Mouse (Mus musculus) MEL (cell line): Measurements from ENCODE around the gene Zfp414. TPM values are rescaled to one million over a fixed set of nuclear protein-coding genes. Genes with fewer than 3 reads are reported as not detected.

Experiments used
- DNase-seq: peaks from one replicate; pipeline ENCODE4 v3.0.0; 2011; ENCODE audit warnings: low read depth, low spot score
- H3K27ac ChIP-seq: 2 replicates; pipeline ENCODE4 v1.5.1; 2012; ENCODE audit warnings: low read depth, mild to moderate bottlenecking, control low read depth, low read length, moderate library complexity; ENCODE audit not compliant: control insufficient read depth
- H3K27me3 ChIP-seq, 2 experiments: fragments of 150-350 bp in 1 of 2; sonication (generic) in 1 of 2; 2 replicates each; pipeline ENCODE4 v1.6.1; 2012; ENCODE audit warnings: low read length in 2 of 2, mild to moderate bottlenecking in 2 of 2, improper control_type of control experiment in 1 of 2, moderate library complexity in 1 of 2; ENCODE audit not compliant: insufficient read depth in 2 of 2, control insufficient read depth in 1 of 2
- H3K36me3 ChIP-seq, 2 experiments: 2 replicates each; pipeline ENCODE4 v1.6.1; 2012 to 2014; ENCODE audit warnings: low read length in 2 of 2, improper control_type of control experiment in 1 of 2, inconsistent platforms in 1 of 2, mild to moderate bottlenecking in 1 of 2; ENCODE audit not compliant: insufficient read depth in 2 of 2, control insufficient read depth in 1 of 2
- H3K4me1 ChIP-seq, 2 experiments: fragments of 150-350 bp in 1 of 2; sonication (generic) in 1 of 2; 2 replicates each; pipeline ENCODE4 v1.6.1; 2012; ENCODE audit warnings: low read length in 2 of 2, improper control_type of control experiment in 1 of 2, mild to moderate bottlenecking in 1 of 2; ENCODE audit not compliant: insufficient read depth in 2 of 2, control insufficient read depth in 1 of 2
- H3K4me3 ChIP-seq, 2 experiments: fragments of 150-350 bp in 1 of 2; sonication (generic) in 1 of 2; 2 replicates each; pipeline ENCODE4 v1.5.1; 2012; ENCODE audit warnings: low read depth in 2 of 2, low read length in 2 of 2, mild to moderate bottlenecking in 2 of 2, moderate library complexity in 2 of 2, control low read depth in 1 of 2, improper control_type of control experiment in 1 of 2; ENCODE audit not compliant: control insufficient read depth in 1 of 2, insufficient read depth in 1 of 2
- H3K79me2 ChIP-seq: 2 replicates; pipeline ENCODE4 v1.6.1; 2012; ENCODE audit warnings: mild to moderate bottlenecking, low read length, moderate library complexity; ENCODE audit not compliant: control insufficient read depth, poor library complexity, insufficient read depth
- H3K9ac ChIP-seq: 2 replicates; pipeline ENCODE4 v1.6.1; 2012; ENCODE audit warnings: low read depth, mild to moderate bottlenecking, control low read depth, low read length, moderate library complexity; ENCODE audit not compliant: control insufficient read depth, poor library complexity, severe bottlenecking
- H3K9me3 ChIP-seq: fragments of 150-350 bp; sonication (generic); replicated peaks from 2 replicates; pipeline ENCODE4 v1.6.1; 2012; ENCODE audit warnings: mild to moderate bottlenecking, low read length, improper control_type of control experiment, moderate library complexity; ENCODE audit not compliant: insufficient read depth
- CHD1 ChIP-seq: IDR thresholded peaks from 2 replicates; pipeline ENCODE4 v1.6.1; 2012; ENCODE audit warnings: low read depth, mild to moderate bottlenecking, inconsistent platforms, low read length, improper control_type of control experiment
- CHD2 ChIP-seq: IDR thresholded peaks from 2 replicates; pipeline ENCODE4 v1.6.1; 2011; ENCODE audit warnings: low read length, improper control_type of control experiment
- ELF1 ChIP-seq: IDR thresholded peaks from 2 replicates; pipeline ENCODE4 v1.6.1; 2014; ENCODE audit warnings: low read depth, mild to moderate bottlenecking, inconsistent platforms, low read length, improper control_type of control experiment, moderate library complexity
- EP300 ChIP-seq, 2 experiments: IDR thresholded peaks; 2 replicates each; pipeline ENCODE4 v1.6.1; 2011; ENCODE audit warnings: improper control_type of control experiment in 2 of 2, low read length in 2 of 2, low read depth in 1 of 2, mild to moderate bottlenecking in 1 of 2
- ETS1 ChIP-seq: IDR thresholded peaks from 2 replicates; pipeline ENCODE4 v1.6.1; 2012; ENCODE audit warnings: low read depth, mild to moderate bottlenecking, inconsistent platforms, low read length, improper control_type of control experiment, moderate library complexity
- MAX ChIP-seq: IDR thresholded peaks from 2 replicates; pipeline ENCODE4 v1.6.1; 2011; ENCODE audit warnings: low read length, improper control_type of control experiment
- NRF1 ChIP-seq: IDR thresholded peaks from 2 replicates; pipeline ENCODE4 v1.6.1; 2014; ENCODE audit warnings: low read depth, mild to moderate bottlenecking, inconsistent platforms, low read length, improper control_type of control experiment, moderate library complexity; ENCODE audit not compliant: poor library complexity, insufficient read depth, severe bottlenecking
- POLR2AphosphoS2 ChIP-seq: IDR thresholded peaks from 2 replicates; pipeline ENCODE4 v1.6.1; 2011; ENCODE audit warnings: low read length, improper control_type of control experiment
- ZKSCAN1 ChIP-seq: IDR thresholded peaks from 2 replicates; pipeline ENCODE4 v1.6.1; 2012; ENCODE audit warnings: low read depth, mild to moderate bottlenecking, inconsistent platforms, low read length, improper control_type of control experiment, moderate library complexity
- polyA plus RNA-seq, 2 experiments: library from polyadenylated mRNA; stranded (reverse) in 1 of 2; unstranded in 1 of 2; fragments of >175 nt in 1 of 2; fragments of >200 nt in 1 of 2; gene quantifications; 2 replicates each; pipeline versions ENCODE4 v1.2.1 to v1.2.4; 2012; ENCODE audit warnings: low replicate concordance in 2 of 2, low read depth in 1 of 2; ENCODE audit not compliant: insufficient read length in 2 of 2, insufficient read depth in 1 of 2, missing spikeins in 1 of 2
- total RNA-seq: library from RNA; depleted of rRNA; stranded (reverse); fragments of 300-350 nt; gene quantifications from 2 replicates; pipeline ENCODE4 v1.2.3, GENCODE M21; 2012

The Zfp414 gene
- total and polyA plus RNA-seq, 3 experiments = 8.1 to 52.2 TPM; not detected in 1

GRCm38 (mm10) chr17:33630171-33630895 lies 1.4 kb downstream of the Zfp414 start:
- no peak overlapping the region for H3K4me3 ChIP-seq

GRCm38 (mm10) chr17:33631236-33631635 lies 2.3 kb downstream of the Zfp414 start:
- Histone ChIP-seq H3K27me3 (no peaks in the 10 kb centered on the region), H3K79me2 (peaks cover 1% of the 10 kb centered on the region; the same call in 1 of the 2 replicates), H3K4me1 (peaks cover 0 to 12% of the 10 kb centered on the region in 2 experiments; a peak in 2 of 4 replicates), H3K9ac (no peak overlapping the region), H3K36me3 (peaks cover 0 to 7% of the 10 kb centered on the region in 2 experiments; a peak in 2 of 4 replicates), H3K27ac (no peak overlapping the region), H3K9me3 (no peaks in the 10 kb centered on the region), H3K4me3 (no peak overlapping the region)
- DNase-seq = no peak
- TF ChIP-seq CHD2 (no peak), ZKSCAN1 (no peak), CHD1 (no peak)

More at GRCm38 (mm10) chr17:33630171-33630895, 1.4 kb downstream of the Zfp414 start:
- Histone ChIP-seq H3K9ac (no peak overlapping the region), H3K36me3 (peaks cover 0 to 7% of the 10 kb centered on the region in 2 experiments; a peak in 2 of 4 replicates)
- DNase-seq = no peak
- no peak for TF ChIP-seq ELF1
- TF ChIP-seq EP300 (IDR thresholded peaks at IDR 0.05; ENCODE audit: low read depth in 1 of 2, low read length in 2 of 2) = no peak
- no peak for TF ChIP-seq MAX
- TF ChIP-seq, all 39 proteins: peak for 0
- H3K27me3 ChIP-seq = no peaks in the 10 kb centered on the region
- H3K9me3 ChIP-seq = no peaks in the 10 kb centered on the region
- peaks cover 1% of the 10 kb centered on the region; the same call in 1 of the 2 replicates for H3K79me2 ChIP-seq
- H3K27ac ChIP-seq = no peak overlapping the region
- H3K4me1 ChIP-seq = peaks cover 0 to 12% of the 10 kb centered on the region in 2 experiments; a peak in 2 of 4 replicates

- no peak for DNase-seq
- H3K4me3 ChIP-seq = no peak overlapping the region
- H3K4me1 ChIP-seq = peaks cover 0 to 12% of the 10 kb centered on the region in 2 experiments; a peak in 2 of 4 replicates
- no peaks in the 10 kb centered on the region for H3K9me3 ChIP-seq
- no peak overlapping the region for H3K27ac ChIP-seq
- no peaks in the 10 kb centered on the region for H3K27me3 ChIP-seq
- no peak overlapping the region for H3K9ac ChIP-seq
- peaks cover 0 to 7% of the 10 kb centered on the region in 2 experiments; a peak in 2 of 4 replicates for H3K36me3 ChIP-seq
- TF ChIP-seq POLR2AphosphoS2 (no peak), NRF1 (no peak), ETS1 (no peak), CHD1 (no peak)
- peaks cover 1% of the 10 kb centered on the region; the same call in 1 of the 2 replicates for H3K79me2 ChIP-seq
Measured at GRCm38 (mm10) chr17:33631796-33632195, 2.9 kb downstream of the Zfp414 start.
